Mouse (Mus musculus) left cerebral cortex, adult 6 months (tissue): ENCODE data around the gene Kcnt2. TPM values are rescaled to one million over a fixed set of nuclear protein-coding genes. Genes with fewer than 3 reads are reported as not detected.

Source experiments
- long read RNA-seq, 2 experiments: library from polyadenylated mRNA; unstranded; transcript quantifications; one replicate each; pipeline ENCODE4 v2.0.0; 2019 to 2020
- polyA plus RNA-seq: library from polyadenylated mRNA; unstranded; fragments of <200 nt; fragmentation: Nextera tagmentation; gene quantifications from 2 replicates; pipeline ENCODE4 v1.2.3, GENCODE M21; 2021

The Kcnt2 gene
- 3.5 and 4.7 TPM in 2 replicates for polyA plus RNA-seq
- long read RNA-seq, experiment 1, partial matches to known transcripts: 15 of 21 reads
- long read RNA-seq, experiment 1, other reads (novel, unspliced or antisense): 4 of 21 reads
- long read RNA-seq, experiment 2, partial matches to known transcripts: 7 of 16 reads
- long read RNA-seq, experiment 2, other reads (novel, unspliced or antisense): 9 of 16 reads

GRCm38 (mm10) chr1:140245876-140246597 is at the start of gene Kcnt2:
Gene Kcnt2 (plus strand): TSS chr1:140246158.

Other genes starting within 250 kb of the Kcnt2 start
- gene Cfh, start 62.4 kb upstream of the Kcnt2 start, polyA plus RNA-seq: 5.9 and 6.0 TPM in 2 replicates